Mouse (Mus musculus): ENCODE results near the gene Ppara. TPM values are rescaled to one million over a fixed set of nuclear protein-coding genes. Genes with fewer than 3 reads are reported as not detected.
A peak's percentile ranks its signal among the peaks of the same experiment; 100 is the strongest.

Ppara gene
- total RNA-seq, 4 experiments from 2014 or later: 50.2 to 79.0 (median 59.5) TPM

GRCm38 (mm10) chr15:85728224-85728623 lies 6.6 kb upstream of the Ppara start:
- DNase-seq (ENCODE audit: low spot score): no peak

DNA sequence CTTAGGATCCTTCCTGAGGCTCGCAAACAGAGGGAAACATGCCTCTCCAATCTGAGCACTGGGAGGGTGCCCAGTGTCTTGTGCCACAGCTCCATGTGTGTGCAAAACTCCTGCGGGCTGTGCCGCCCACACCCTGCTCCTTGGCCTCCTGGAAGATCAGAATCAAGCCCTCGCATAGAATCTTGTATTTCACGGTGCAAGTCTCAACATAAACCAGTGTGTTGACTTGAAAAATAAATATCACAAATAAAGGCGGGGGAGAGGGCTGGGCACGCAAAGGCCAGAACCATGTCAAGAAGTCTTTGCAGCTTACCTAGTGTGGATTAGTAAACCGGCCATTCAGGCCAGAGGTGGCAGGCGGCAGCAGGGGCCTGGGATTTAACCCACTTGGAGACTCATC lies 5.5 kb upstream of the Ppara start:
- no peak for DNase-seq (ENCODE audit: low spot score)

DNA sequence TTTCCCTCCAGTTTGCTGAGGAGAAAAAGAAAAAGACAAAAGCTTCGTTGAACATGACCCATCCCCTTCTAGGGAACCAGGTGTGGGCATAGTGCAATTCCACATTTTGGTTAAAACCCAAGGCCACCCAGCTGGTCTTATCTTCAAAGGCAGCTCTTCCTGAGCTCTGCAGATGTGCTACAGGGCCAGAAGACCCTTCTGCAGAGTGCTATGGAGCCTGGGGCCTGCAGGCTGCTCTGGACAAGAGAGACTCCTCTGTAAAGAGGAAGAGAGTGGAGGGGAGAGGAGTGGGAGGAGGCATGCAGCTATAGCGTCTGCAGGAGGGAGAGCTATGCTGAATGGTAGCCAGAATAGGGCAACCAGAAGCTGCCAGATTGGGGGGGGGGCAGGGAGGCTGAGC lies 4.8 kb upstream of the Ppara start:
- no peak for DNase-seq (ENCODE audit: low spot score)

- no peak for DNase-seq (ENCODE audit: low spot score)
Measured at GRCm38 (mm10) chr15:85731885-85732603, 2.7 kb upstream of the Ppara start.

- no peak for DNase-seq (ENCODE audit: low spot score)
Measured at GRCm38 (mm10) chr15:85732604-85732968, 2.2 kb upstream of the Ppara start.

GRCm38 (mm10) chr15:85733686-85734085 lies 1.1 kb upstream of the Ppara start:
- DNase-seq (ENCODE audit: low spot score): no peak

DNA sequence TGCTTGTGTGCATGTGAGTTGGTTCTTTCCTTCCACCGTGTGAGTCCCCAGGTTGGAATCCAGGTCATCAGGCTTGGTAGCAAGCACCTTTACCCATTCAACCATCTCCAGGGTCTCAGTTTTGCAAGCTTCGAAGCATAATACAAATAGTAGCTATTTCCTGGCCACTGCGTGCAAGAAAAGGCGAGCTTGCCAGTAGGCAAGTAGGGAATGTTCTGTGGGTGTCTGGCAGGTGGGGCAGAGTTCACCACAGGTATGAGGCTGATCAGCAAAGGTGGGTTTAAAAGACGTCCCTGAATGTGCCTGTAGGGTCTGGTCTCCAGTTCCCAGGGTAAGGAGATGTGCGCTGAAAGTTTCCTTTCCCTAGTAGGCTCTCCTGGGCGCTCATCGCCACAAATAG lies 635 bp upstream of the Ppara start:
- DNase-seq (ENCODE audit: low spot score): no peak

DNA sequence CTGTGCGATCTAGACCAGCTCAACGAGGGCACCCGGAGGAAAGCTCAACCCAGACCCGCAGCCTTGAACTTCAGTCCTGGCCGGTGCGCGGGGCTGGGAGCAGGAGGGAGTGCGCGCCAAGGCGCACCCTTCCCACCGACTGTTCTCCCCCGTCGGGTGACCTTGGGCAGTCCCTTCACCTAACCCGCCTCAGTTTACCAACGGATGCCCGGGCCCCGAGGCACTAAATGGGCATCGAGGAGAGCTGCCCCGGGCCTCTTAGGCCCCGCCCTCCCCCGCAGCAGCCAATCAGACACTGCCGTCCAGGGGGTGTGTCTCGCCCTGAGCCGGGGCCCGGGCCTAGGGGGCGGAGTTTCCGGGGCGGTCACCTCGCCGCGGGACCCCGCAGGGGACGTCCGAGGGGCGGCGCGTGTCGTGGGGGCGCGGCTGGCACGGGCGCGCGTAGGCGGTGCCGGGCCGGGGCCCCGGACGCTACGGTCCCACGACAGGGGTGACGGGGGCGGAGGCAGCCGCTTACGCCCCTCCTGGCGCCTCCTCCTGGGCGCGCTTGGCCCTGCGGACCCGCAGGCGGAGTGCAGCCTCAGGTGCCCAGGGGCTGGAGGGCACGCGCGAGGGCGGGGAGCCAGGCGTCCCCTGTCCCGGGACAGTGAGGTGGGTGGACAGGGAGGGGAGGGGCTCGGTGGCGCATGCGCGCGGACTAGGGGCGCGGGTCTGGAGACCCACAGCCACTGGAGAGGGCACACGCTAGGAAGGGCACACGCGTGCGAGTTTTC lies 466 bp downstream of the Ppara start:
- peak; percentile 90 for DNase-seq (ENCODE audit: low spot score)

DNA sequence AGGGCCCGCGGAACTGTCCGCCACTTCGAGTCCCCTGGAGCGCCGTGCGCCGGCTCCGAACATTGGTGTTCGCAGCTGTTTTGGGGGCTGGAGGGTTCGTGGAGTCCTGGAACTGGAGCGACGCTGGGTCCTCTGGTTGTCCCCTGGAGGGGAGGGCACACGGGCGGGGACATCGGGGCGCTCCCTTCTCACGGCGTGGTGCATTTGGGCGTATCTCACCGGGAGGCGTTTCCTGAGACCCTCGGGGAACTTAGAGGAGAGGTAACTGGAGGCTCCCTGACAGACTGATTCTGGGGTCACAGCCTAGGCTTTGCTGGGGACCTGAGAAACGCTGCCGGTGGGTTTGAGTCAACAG lies 1.0 kb downstream of the Ppara start:
- DNase-seq (ENCODE audit: low spot score): no peak

- no peak for DNase-seq (ENCODE audit: low spot score)
Measured at GRCm38 (mm10) chr15:85736506-85736905, 1.7 kb downstream of the Ppara start.

- DNase-seq (ENCODE audit: low spot score): no peak
Measured at GRCm38 (mm10) chr15:85738416-85738815, 3.6 kb downstream of the Ppara start.

GRCm38 (mm10) chr15:85738939-85739338 lies 4.2 kb downstream of the Ppara start:
- DNase-seq (ENCODE audit: low spot score): no peak

DNA sequence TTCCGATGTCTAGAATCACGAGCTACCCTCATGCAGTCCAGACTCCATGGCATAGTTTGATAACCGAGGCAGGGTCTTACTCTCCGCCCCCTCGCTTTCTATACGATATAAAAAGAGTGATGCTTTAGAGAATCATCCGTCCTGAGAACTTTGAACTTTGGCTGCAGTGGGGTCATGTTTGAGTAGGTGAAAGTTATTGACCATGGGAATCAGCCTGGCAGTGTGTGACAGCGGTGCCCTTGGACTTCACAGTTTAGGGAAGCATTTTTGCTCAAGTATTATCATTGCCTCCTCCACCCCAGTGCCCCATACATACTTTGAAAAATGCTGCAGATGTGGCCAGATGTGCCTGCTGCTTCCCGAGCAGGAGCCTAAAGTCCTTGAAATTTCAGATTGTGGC lies 7.8 kb downstream of the Ppara start:
- no peak for DNase-seq (ENCODE audit: low spot score)

- no peak for DNase-seq (ENCODE audit: low spot score)
Measured at GRCm38 (mm10) chr15:85743946-85744345, 9.2 kb downstream of the Ppara start.

GRCm38 (mm10) chr15:85746178-85746577 lies 11.4 kb downstream of the Ppara start:
- no peak for DNase-seq (ENCODE audit: low spot score)

DNA sequence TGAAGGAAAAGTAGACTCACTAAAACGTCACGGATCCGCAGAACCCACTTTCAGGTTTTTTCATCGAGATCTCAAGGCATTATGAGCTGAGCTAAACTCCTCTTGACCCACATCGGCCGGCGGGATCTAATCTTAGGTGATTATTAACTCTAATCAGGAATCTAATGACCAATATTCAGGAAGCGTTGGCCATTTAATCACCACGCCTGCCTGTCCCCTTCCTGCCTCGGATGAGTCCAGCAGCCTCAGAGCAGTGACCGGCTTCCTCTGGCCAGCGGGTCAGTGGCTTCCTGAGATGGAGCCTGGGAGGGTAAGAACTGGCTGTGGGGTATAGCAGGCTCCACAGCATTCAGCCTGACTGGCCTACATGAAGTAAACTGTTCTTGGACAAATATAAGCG lies 11.9 kb downstream of the Ppara start:
- DNase-seq (ENCODE audit: low spot score): no peak

GRCm38 (mm10) chr15:85747951-85748350 lies 13.2 kb downstream of the Ppara start:
- no peak for DNase-seq (ENCODE audit: low spot score)

DNA sequence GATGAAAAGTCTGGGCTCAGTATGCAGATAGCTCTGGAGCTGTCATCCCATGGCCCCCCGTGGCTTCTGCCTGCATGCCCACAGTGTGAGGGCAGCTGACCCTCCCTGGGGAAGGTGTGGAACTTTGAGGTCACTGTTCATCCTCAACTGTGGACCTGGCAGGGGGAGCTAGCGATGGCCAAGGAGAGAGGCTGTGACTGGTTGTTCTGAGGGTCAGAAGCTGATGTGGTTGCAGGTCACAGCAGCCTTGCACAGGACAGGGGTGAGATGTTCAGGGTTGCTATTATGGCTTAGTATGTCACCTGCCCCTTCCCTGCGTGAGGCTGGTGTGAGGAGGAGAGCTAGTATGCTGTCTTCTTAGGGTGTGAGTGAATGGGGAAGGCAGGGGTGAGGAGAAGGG lies 13.7 kb downstream of the Ppara start:
- DNase-seq (ENCODE audit: low spot score): no peak

- no peak for DNase-seq (ENCODE audit: low spot score)
Measured at GRCm38 (mm10) chr15:85749141-85749540, 14.4 kb downstream of the Ppara start.

- DNase-seq (ENCODE audit: low spot score): no peak
Measured at GRCm38 (mm10) chr15:85750115-85750514, 15.3 kb downstream of the Ppara start.

GRCm38 (mm10) chr15:85752655-85753054 lies 17.9 kb downstream of the Ppara start:
- no peak for DNase-seq (ENCODE audit: low spot score)

GRCm38 (mm10) chr15:85754033-85754650 lies 19.4 kb downstream of the Ppara start:
- no peak for DNase-seq (ENCODE audit: low spot score)

DNA sequence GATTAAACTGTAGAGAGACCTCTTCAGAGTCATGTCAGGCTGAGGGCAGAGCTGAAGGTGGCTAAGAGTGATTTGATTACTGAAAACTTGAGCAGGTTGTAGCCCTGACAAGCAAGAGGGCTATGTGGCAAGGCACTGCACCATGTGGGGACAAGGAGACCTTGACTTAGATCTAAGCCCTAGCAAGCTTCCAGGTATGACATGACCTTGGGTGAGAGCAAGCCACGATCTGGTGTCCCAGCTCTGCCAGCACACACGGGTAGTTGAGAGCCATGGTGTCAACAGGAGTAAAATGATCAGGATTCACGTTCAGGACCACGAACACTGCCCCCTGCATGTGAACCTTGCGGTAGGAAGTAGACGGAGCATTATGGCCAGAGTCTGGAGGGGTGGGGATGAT lies 20.4 kb downstream of the Ppara start:
- no peak for DNase-seq (ENCODE audit: low spot score)
